Mouse (Mus musculus): ENCODE measurements around the gene Rhbdl1. TPM values are rescaled to one million over a fixed set of nuclear protein-coding genes. Genes with fewer than 3 reads are reported as not detected.

Rhbdl1 gene
- 2.5 and 2.8 TPM in 2 replicates for polyA plus RNA-seq (2015; fragmentation: Nextera tagmentation; extraction: Ambion mirVana)

DNA sequence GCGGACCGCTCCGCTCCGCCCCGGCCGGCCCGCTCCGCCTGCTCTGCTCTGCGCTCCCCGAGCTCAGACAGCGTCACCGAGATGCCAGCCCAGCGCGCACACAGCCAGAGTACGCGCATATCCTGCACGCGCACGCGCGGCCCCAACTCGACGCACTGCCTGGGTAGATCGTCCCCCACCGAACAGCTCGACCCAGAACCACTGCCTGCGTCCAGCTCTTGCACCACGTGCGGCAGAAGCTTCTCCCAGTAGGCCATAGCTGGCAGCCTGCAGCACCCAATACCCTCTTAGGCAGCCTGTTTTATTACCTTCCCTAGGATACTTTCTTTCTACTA is at the start of gene Rhbdl1:
TSS of gene Rhbdl1 (minus strand) at position 220 of the 335 bp plus-strand sequence.
- Histone ChIP-seq H3K9ac (ENCODE audit: low read length) (peak within 1 kb of the TSS; percentile 71), H3K4me2 (ENCODE audit: low read depth, low read length) (peak within 1 kb of the TSS; percentile 64), H3K4me1 (ENCODE audit: control insufficient read depth, insufficient read depth, low read length) (peaks cover 35% of the 10 kb centered on the region), H3K27me3 (ENCODE audit: control insufficient read depth, insufficient read depth, low read length) (no peaks in the 10 kb centered on the region), H3K9me3 (replicated peaks; ENCODE audit: control insufficient read depth, low read length) (no peaks in the 10 kb centered on the region), H3K36me3 (ENCODE audit: control insufficient read depth, insufficient read depth, low read length) (peaks cover 34% of the 10 kb centered on the region), H3K4me3 (replicated peaks; ENCODE audit: low read length) (peak within 1 kb of the TSS; percentile 36), H3K27ac (ENCODE audit: low read length) (no peak within 1 kb of the TSS)
- WGBS: 3% methylated on average over 29 of the region's 29 CpGs
- ATAC-seq (ENCODE audit: insufficient read depth, low FRiP score): no peak

GRCm38 (mm10) chr17:25886806-25887205 is 49.7 kb upstream of the Rhbdl1 start:
- no peak overlapping the region for H3K4me2 ChIP-seq (ENCODE audit: low read depth, low read length)
- no peak for ATAC-seq (ENCODE audit: insufficient read depth, low FRiP score)
- no peaks in the 10 kb centered on the region for H3K9me3 ChIP-seq (replicated peaks; ENCODE audit: control insufficient read depth, low read length)
- no peak overlapping the region for H3K9ac ChIP-seq (ENCODE audit: low read length)
- no peak overlapping the region for H3K4me3 ChIP-seq (replicated peaks; ENCODE audit: low read length)
- no peaks in the 10 kb centered on the region for H3K4me1 ChIP-seq (ENCODE audit: control insufficient read depth, insufficient read depth, low read length)
- H3K27me3 ChIP-seq (ENCODE audit: control insufficient read depth, insufficient read depth, low read length): no peaks in the 10 kb centered on the region
- H3K36me3 ChIP-seq (ENCODE audit: control insufficient read depth, insufficient read depth, low read length): peaks cover 8% of the 10 kb centered on the region
- H3K27ac ChIP-seq (ENCODE audit: low read length): no peak overlapping the region

GRCm38 (mm10) chr17:25885636-25886035 is 48.5 kb upstream of the Rhbdl1 start:
- peaks cover 8% of the 10 kb centered on the region for H3K36me3 ChIP-seq (ENCODE audit: control insufficient read depth, insufficient read depth, low read length)

DNA sequence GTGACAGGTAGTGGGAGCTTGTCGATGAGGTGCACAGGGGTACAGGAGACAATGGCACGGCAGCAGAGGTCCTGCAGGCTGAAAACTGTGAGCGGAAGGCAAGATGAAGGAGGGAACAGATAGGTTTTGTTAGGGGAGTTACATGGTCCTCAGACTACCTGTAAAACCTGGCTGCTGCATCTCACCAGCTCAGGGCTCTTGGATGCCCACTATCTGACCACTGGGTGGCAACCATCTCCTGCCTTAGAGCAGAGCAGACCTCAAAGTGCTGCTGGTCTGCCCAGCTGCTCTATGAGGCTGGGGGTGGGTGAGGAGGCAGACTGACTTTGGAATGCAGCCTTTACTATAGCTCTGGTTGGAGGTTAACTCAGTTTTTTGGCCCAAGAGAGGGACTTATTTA is 46.7 kb upstream of the Rhbdl1 start:
- peaks cover 13% of the 10 kb centered on the region; the same call in 1 of the 2 replicates for H3K4me1 ChIP-seq (ENCODE audit: control insufficient read depth, insufficient read depth, low read length)
- no peak for ATAC-seq (ENCODE audit: insufficient read depth, low FRiP score)
- no peaks in the 10 kb centered on the region for H3K9me3 ChIP-seq (replicated peaks; ENCODE audit: control insufficient read depth, low read length)
- no peak overlapping the region for H3K9ac ChIP-seq (ENCODE audit: low read length)
- H3K27ac ChIP-seq (ENCODE audit: low read length): no peak overlapping the region
- peaks cover 8% of the 10 kb centered on the region for H3K36me3 ChIP-seq (ENCODE audit: control insufficient read depth, insufficient read depth, low read length)
- H3K4me3 ChIP-seq (replicated peaks; ENCODE audit: low read length): no peak overlapping the region
- H3K4me2 ChIP-seq (ENCODE audit: low read depth, low read length): no peak overlapping the region
- no peaks in the 10 kb centered on the region for H3K27me3 ChIP-seq (ENCODE audit: control insufficient read depth, insufficient read depth, low read length)
- 90% methylated on average over 3 of the region's 3 CpGs for WGBS

More at GRCm38 (mm10) chr17:25885636-25886035, 48.5 kb upstream of the Rhbdl1 start:
- Histone ChIP-seq H3K4me1 (ENCODE audit: control insufficient read depth, insufficient read depth, low read length) (peaks cover 8% of the 10 kb centered on the region; the same call in 1 of the 2 replicates), H3K9ac (ENCODE audit: low read length) (no peak overlapping the region), H3K27me3 (ENCODE audit: control insufficient read depth, insufficient read depth, low read length) (no peaks in the 10 kb centered on the region), H3K4me3 (replicated peaks; ENCODE audit: low read length) (no peak overlapping the region), H3K27ac (ENCODE audit: low read length) (no peak overlapping the region), H3K9me3 (replicated peaks; ENCODE audit: control insufficient read depth, low read length) (no peaks in the 10 kb centered on the region), H3K4me2 (ENCODE audit: low read depth, low read length) (no peak overlapping the region)
- no peak for ATAC-seq (ENCODE audit: insufficient read depth, low FRiP score)
- 64% methylated on average over 4 of the region's 4 CpGs for WGBS

DNA sequence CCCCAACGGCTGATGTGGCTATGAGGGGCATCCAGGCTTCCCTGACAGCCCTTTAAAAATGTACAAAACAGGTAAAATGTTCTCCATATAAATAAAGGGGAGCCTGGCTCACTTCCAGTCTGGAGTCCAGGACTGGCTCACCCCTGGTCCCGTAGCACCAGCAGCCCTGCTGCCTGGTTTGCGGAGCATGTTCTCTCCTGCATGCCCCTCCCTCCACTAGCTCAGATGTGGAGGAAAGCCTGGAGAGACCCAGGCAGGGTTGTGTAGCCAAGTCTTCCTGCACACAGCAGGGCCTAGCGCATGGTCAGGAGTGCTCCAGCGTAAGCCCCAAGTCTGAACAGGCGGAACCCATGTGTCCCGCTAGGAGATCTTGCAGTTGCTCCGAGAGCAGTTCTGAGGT is 46.2 kb upstream of the Rhbdl1 start:
- no peak for ATAC-seq (ENCODE audit: insufficient read depth, low FRiP score)
- Histone ChIP-seq H3K4me3 (replicated peaks; ENCODE audit: low read length) (no peak overlapping the region), H3K4me2 (ENCODE audit: low read depth, low read length) (no peak overlapping the region), H3K9me3 (replicated peaks; ENCODE audit: control insufficient read depth, low read length) (no peaks in the 10 kb centered on the region), H3K36me3 (ENCODE audit: control insufficient read depth, insufficient read depth, low read length) (peaks cover 8% of the 10 kb centered on the region), H3K4me1 (ENCODE audit: control insufficient read depth, insufficient read depth, low read length) (peaks cover 13% of the 10 kb centered on the region; the same call in 1 of the 2 replicates), H3K9ac (ENCODE audit: low read length) (no peak overlapping the region), H3K27ac (ENCODE audit: low read length) (no peak overlapping the region), H3K27me3 (ENCODE audit: control insufficient read depth, insufficient read depth, low read length) (no peaks in the 10 kb centered on the region)
- WGBS: 89% methylated on average over 8 of the region's 8 CpGs

GRCm38 (mm10) chr17:25882306-25882705 is 45.2 kb upstream of the Rhbdl1 start:
- Histone ChIP-seq H3K4me1 (ENCODE audit: control insufficient read depth, insufficient read depth, low read length) (peaks cover 13% of the 10 kb centered on the region; the same call in 1 of the 2 replicates), H3K27me3 (ENCODE audit: control insufficient read depth, insufficient read depth, low read length) (no peaks in the 10 kb centered on the region), H3K4me2 (ENCODE audit: low read depth, low read length) (no peak overlapping the region), H3K9me3 (replicated peaks; ENCODE audit: control insufficient read depth, low read length) (no peaks in the 10 kb centered on the region), H3K9ac (ENCODE audit: low read length) (no peak overlapping the region), H3K4me3 (replicated peaks; ENCODE audit: low read length) (no peak overlapping the region), H3K36me3 (ENCODE audit: control insufficient read depth, insufficient read depth, low read length) (peaks cover 15% of the 10 kb centered on the region), H3K27ac (ENCODE audit: low read length) (no peak overlapping the region)
- ATAC-seq (ENCODE audit: insufficient read depth, low FRiP score): no peak
- 42% methylated on average over 5 of the region's 5 CpGs for WGBS

DNA sequence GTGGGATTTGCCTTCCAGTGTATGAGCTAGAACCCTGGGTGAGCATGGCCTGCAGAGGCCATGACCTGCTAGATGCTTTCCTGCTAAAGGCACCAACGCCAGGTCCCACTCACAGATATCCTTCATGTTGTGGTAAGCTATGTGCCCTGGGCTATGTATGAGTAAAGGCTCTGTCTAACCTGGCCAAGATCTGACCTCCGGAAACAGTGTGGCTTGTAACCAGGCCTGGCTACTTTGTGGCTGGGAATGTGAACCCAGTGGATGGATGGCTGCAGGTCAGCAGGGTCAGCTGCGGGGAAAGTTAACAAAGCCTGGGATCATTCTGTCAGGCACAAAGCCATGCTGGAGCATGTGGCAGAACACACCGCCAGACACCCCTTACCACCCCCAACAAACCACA is 44.6 kb upstream of the Rhbdl1 start:
- Histone ChIP-seq H3K4me2 (ENCODE audit: low read depth, low read length) (no peak overlapping the region), H3K9me3 (replicated peaks; ENCODE audit: control insufficient read depth, low read length) (no peaks in the 10 kb centered on the region), H3K36me3 (ENCODE audit: control insufficient read depth, insufficient read depth, low read length) (peaks cover 15% of the 10 kb centered on the region), H3K4me3 (replicated peaks; ENCODE audit: low read length) (no peak overlapping the region), H3K9ac (ENCODE audit: low read length) (no peak overlapping the region), H3K27ac (ENCODE audit: low read length) (no peak overlapping the region), H3K27me3 (ENCODE audit: control insufficient read depth, insufficient read depth, low read length) (no peaks in the 10 kb centered on the region), H3K4me1 (ENCODE audit: control insufficient read depth, insufficient read depth, low read length) (peaks cover 13% of the 10 kb centered on the region; the same call in 1 of the 2 replicates)
- ATAC-seq (ENCODE audit: insufficient read depth, low FRiP score): no peak
- WGBS: 39% methylated on average over 4 of the region's 4 CpGs

- no peak for ATAC-seq (ENCODE audit: insufficient read depth, low FRiP score)
- Histone ChIP-seq H3K27me3 (ENCODE audit: control insufficient read depth, insufficient read depth, low read length) (no peaks in the 10 kb centered on the region), H3K36me3 (ENCODE audit: control insufficient read depth, insufficient read depth, low read length) (peaks cover 15% of the 10 kb centered on the region), H3K4me3 (replicated peaks; ENCODE audit: low read length) (no peak overlapping the region), H3K9ac (ENCODE audit: low read length) (no peak overlapping the region), H3K4me1 (ENCODE audit: control insufficient read depth, insufficient read depth, low read length) (peaks cover 18% of the 10 kb centered on the region), H3K9me3 (replicated peaks; ENCODE audit: control insufficient read depth, low read length) (no peaks in the 10 kb centered on the region), H3K4me2 (ENCODE audit: low read depth, low read length) (no peak overlapping the region), H3K27ac (ENCODE audit: low read length) (no peak overlapping the region)
- WGBS: 20% methylated on average over 5 of the region's 5 CpGs
Observed at GRCm38 (mm10) chr17:25880913-25881641, 44.0 kb upstream of the Rhbdl1 start.

GRCm38 (mm10) chr17:25880196-25880910 is 43.3 kb upstream of the Rhbdl1 start, which contains the start of gene Wfikkn1:
Gene Wfikkn1, minus strand, starts transcription at chr17:25880858.
- no peak for ATAC-seq (ENCODE audit: insufficient read depth, low FRiP score)
- Histone ChIP-seq H3K27ac (ENCODE audit: low read length) (no peak within 1 kb of the TSS), H3K27me3 (ENCODE audit: control insufficient read depth, insufficient read depth, low read length) (no peaks in the 10 kb centered on the region), H3K4me1 (ENCODE audit: control insufficient read depth, insufficient read depth, low read length) (peaks cover 21% of the 10 kb centered on the region), H3K36me3 (ENCODE audit: control insufficient read depth, insufficient read depth, low read length) (peaks cover 15% of the 10 kb centered on the region), H3K9me3 (replicated peaks; ENCODE audit: control insufficient read depth, low read length) (no peaks in the 10 kb centered on the region), H3K4me3 (replicated peaks; ENCODE audit: low read length) (no peak within 1 kb of the TSS), H3K9ac (ENCODE audit: low read length) (no peak within 1 kb of the TSS), H3K4me2 (ENCODE audit: low read depth, low read length) (no peak within 1 kb of the TSS)
- 32% methylated on average over 5 of the region's 5 CpGs for WGBS

Data from stomach, embryonic 16.5 days (tissue).